Mouse (Mus musculus): Measurements from ENCODE around the gene Slc2a1. TPM values are rescaled to one million over a fixed set of nuclear protein-coding genes. Genes with fewer than 3 reads are reported as not detected.

Slc2a1 gene
- polyA plus RNA-seq, 1 experiment from 2014 or later, result 129 TPM

- H3K27ac ChIP-seq (ENCODE audit: low read length), result peak overlapping the region; percentile 89
- H3K4me2 ChIP-seq (ENCODE audit: low read depth, low read length), result peak overlapping the region; percentile 83
- no peaks in the 10 kb centered on the region for H3K9me3 ChIP-seq (replicated peaks; ENCODE audit: control insufficient read depth, low read length)
- WGBS, result 29% methylated on average over 18 of the region's 18 CpGs
- peak overlapping the region; percentile 87 for H3K4me3 ChIP-seq (ENCODE audit: low read length)
- no peaks in the 10 kb centered on the region for H3K27me3 ChIP-seq (ENCODE audit: control insufficient read depth, insufficient read depth, low read length)
- no peak for ATAC-seq (replicated peaks; ENCODE audit: extremely low read depth, insufficient read depth, low FRiP score)
- H3K36me3 ChIP-seq (ENCODE audit: control insufficient read depth, insufficient read depth), result peaks cover 17% of the 10 kb centered on the region
- peaks cover 21% of the 10 kb centered on the region for H3K4me1 ChIP-seq (ENCODE audit: control insufficient read depth, insufficient read depth, low read length)
- peak overlapping the region; percentile 86 for H3K9ac ChIP-seq (ENCODE audit: low read length)
Observed at GRCm38 (mm10) chr4:119172919-119173650, 64.6 kb downstream of the Slc2a1 start.

DNA sequence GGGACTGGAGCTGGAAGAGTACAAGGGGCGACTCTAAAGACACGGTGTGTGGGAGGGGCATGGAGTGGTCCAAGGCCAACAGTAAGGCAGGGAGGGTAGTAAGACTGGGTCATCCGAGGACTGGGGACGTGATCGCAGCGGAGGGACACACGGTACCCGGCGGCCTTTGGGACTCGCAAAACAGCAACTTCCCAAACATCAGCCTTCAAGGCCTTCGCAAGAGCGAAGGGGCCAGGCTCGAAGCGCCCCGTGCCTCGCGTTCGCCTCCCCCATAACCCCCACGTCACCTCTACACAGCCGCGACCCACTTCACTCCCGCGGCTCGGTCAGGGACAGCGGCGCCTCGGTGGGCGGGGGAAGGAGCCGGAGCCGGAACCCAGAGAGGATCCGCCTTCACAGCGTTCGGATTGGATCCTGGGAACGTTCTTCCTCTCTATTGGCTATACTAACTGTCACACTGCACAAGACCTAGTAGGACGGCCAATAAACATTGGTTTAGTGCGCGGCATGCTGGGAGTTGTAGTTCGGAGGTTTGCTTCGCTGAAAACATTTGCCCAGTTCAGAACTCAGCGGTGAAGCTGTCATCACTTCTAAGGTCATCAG is 65.4 kb downstream of the Slc2a1 start, which contains the start of gene Zfp691:
TSS of gene Zfp691 (minus strand) at position 345 of the 603 bp plus-strand sequence.
- Histone ChIP-seq H3K9ac (ENCODE audit: low read length) (peak within 1 kb of the TSS; percentile 86), H3K4me1 (ENCODE audit: control insufficient read depth, insufficient read depth, low read length) (peaks cover 21% of the 10 kb centered on the region), H3K36me3 (ENCODE audit: control insufficient read depth, insufficient read depth) (peaks cover 14% of the 10 kb centered on the region), H3K27ac (ENCODE audit: low read length) (peak within 1 kb of the TSS; percentile 89), H3K4me2 (ENCODE audit: low read depth, low read length) (peak within 1 kb of the TSS; percentile 83), H3K4me3 (ENCODE audit: low read length) (peak within 1 kb of the TSS; percentile 87), H3K27me3 (ENCODE audit: control insufficient read depth, insufficient read depth, low read length) (no peaks in the 10 kb centered on the region), H3K9me3 (replicated peaks; ENCODE audit: control insufficient read depth, low read length) (no peaks in the 10 kb centered on the region)
- WGBS, result under 1% methylated on average over 39 of the region's 40 CpGs
- peak; percentile 100 for ATAC-seq (replicated peaks; ENCODE audit: extremely low read depth, insufficient read depth, low FRiP score)

- WGBS, result 61% methylated on average over 5 of the region's 5 CpGs
- no peak overlapping the region for H3K9ac ChIP-seq (ENCODE audit: low read length)
- no peaks in the 10 kb centered on the region for H3K36me3 ChIP-seq (ENCODE audit: control insufficient read depth, insufficient read depth)
- H3K9me3 ChIP-seq (replicated peaks; ENCODE audit: control insufficient read depth, low read length), result no peaks in the 10 kb centered on the region
- no peak overlapping the region for H3K27ac ChIP-seq (ENCODE audit: low read length)
- H3K4me1 ChIP-seq (ENCODE audit: control insufficient read depth, insufficient read depth, low read length), result peaks cover 6% of the 10 kb centered on the region
- H3K27me3 ChIP-seq (ENCODE audit: control insufficient read depth, insufficient read depth, low read length), result no peaks in the 10 kb centered on the region
- H3K4me3 ChIP-seq (ENCODE audit: low read length), result no peak overlapping the region
- no peak for ATAC-seq (replicated peaks; ENCODE audit: extremely low read depth, insufficient read depth, low FRiP score)
- H3K4me2 ChIP-seq (ENCODE audit: low read depth, low read length), result no peak overlapping the region
Observed at GRCm38 (mm10) chr4:119177702-119178101, 69.2 kb downstream of the Slc2a1 start.

- no peak for ATAC-seq (replicated peaks; ENCODE audit: extremely low read depth, insufficient read depth, low FRiP score)
- WGBS, result 54% methylated on average over 18 of the region's 18 CpGs
Observed at GRCm38 (mm10) chr4:119178331-119178730, 69.8 kb downstream of the Slc2a1 start.

GRCm38 (mm10) chr4:119180133-119180707 is 71.7 kb downstream of the Slc2a1 start:
- ATAC-seq (replicated peaks; ENCODE audit: extremely low read depth, insufficient read depth, low FRiP score), result no peak
- Histone ChIP-seq H3K27me3 (ENCODE audit: control insufficient read depth, insufficient read depth, low read length) (no peaks in the 10 kb centered on the region), H3K9ac (ENCODE audit: low read length) (no peak overlapping the region), H3K9me3 (replicated peaks; ENCODE audit: control insufficient read depth, low read length) (no peaks in the 10 kb centered on the region), H3K4me3 (ENCODE audit: low read length) (no peak overlapping the region), H3K36me3 (ENCODE audit: control insufficient read depth, insufficient read depth) (no peaks in the 10 kb centered on the region), H3K4me2 (ENCODE audit: low read depth, low read length) (no peak overlapping the region), H3K4me1 (ENCODE audit: control insufficient read depth, insufficient read depth, low read length) (no peaks in the 10 kb centered on the region), H3K27ac (ENCODE audit: low read length) (no peak overlapping the region)
- 23% methylated on average over 4 of the region's 4 CpGs for WGBS

More at GRCm38 (mm10) chr4:119178331-119178730, 69.8 kb downstream of the Slc2a1 start:
- peaks cover under 1% of the 10 kb centered on the region for H3K4me1 ChIP-seq (ENCODE audit: control insufficient read depth, insufficient read depth, low read length)
- H3K27ac ChIP-seq (ENCODE audit: low read length), result no peak overlapping the region
- H3K4me2 ChIP-seq (ENCODE audit: low read depth, low read length), result no peak overlapping the region
- H3K9me3 ChIP-seq (replicated peaks; ENCODE audit: control insufficient read depth, low read length), result no peaks in the 10 kb centered on the region
- no peaks in the 10 kb centered on the region for H3K36me3 ChIP-seq (ENCODE audit: control insufficient read depth, insufficient read depth)
- H3K4me3 ChIP-seq (ENCODE audit: low read length), result no peak overlapping the region
- no peak overlapping the region for H3K9ac ChIP-seq (ENCODE audit: low read length)
- H3K27me3 ChIP-seq (ENCODE audit: control insufficient read depth, insufficient read depth, low read length), result no peaks in the 10 kb centered on the region

GRCm38 (mm10) chr4:119181456-119181855 is 72.9 kb downstream of the Slc2a1 start:
- WGBS, result 79% methylated on average over 9 of the region's 9 CpGs
- ATAC-seq (replicated peaks; ENCODE audit: extremely low read depth, insufficient read depth, low FRiP score), result no peak

GRCm38 (mm10) chr4:119183525-119183924 is 75.0 kb downstream of the Slc2a1 start:
- no peaks in the 10 kb centered on the region for H3K9me3 ChIP-seq (replicated peaks; ENCODE audit: control insufficient read depth, low read length)
- no peak overlapping the region for H3K4me2 ChIP-seq (ENCODE audit: low read depth, low read length)
- H3K4me1 ChIP-seq (ENCODE audit: control insufficient read depth, insufficient read depth, low read length), result peaks cover under 1% of the 10 kb centered on the region; the same call in 1 of the 2 replicates
- H3K36me3 ChIP-seq (ENCODE audit: control insufficient read depth, insufficient read depth), result no peaks in the 10 kb centered on the region
- no peak overlapping the region for H3K27ac ChIP-seq (ENCODE audit: low read length)
- no peak overlapping the region for H3K9ac ChIP-seq (ENCODE audit: low read length)
- no peak for ATAC-seq (replicated peaks; ENCODE audit: extremely low read depth, insufficient read depth, low FRiP score)
- H3K27me3 ChIP-seq (ENCODE audit: control insufficient read depth, insufficient read depth, low read length), result no peaks in the 10 kb centered on the region
- WGBS, result 38% methylated on average over 1 of the region's 1 CpGs
- H3K4me3 ChIP-seq (ENCODE audit: low read length), result no peak overlapping the region

More at GRCm38 (mm10) chr4:119181456-119181855, 72.9 kb downstream of the Slc2a1 start:
- Histone ChIP-seq H3K4me3 (ENCODE audit: low read length) (no peak overlapping the region), H3K9me3 (replicated peaks; ENCODE audit: control insufficient read depth, low read length) (no peaks in the 10 kb centered on the region), H3K27me3 (ENCODE audit: control insufficient read depth, insufficient read depth, low read length) (no peaks in the 10 kb centered on the region), H3K4me1 (ENCODE audit: control insufficient read depth, insufficient read depth, low read length) (no peaks in the 10 kb centered on the region), H3K9ac (ENCODE audit: low read length) (no peak overlapping the region), H3K36me3 (ENCODE audit: control insufficient read depth, insufficient read depth) (no peaks in the 10 kb centered on the region), H3K4me2 (ENCODE audit: low read depth, low read length) (no peak overlapping the region), H3K27ac (ENCODE audit: low read length) (no peak overlapping the region)

DNA sequence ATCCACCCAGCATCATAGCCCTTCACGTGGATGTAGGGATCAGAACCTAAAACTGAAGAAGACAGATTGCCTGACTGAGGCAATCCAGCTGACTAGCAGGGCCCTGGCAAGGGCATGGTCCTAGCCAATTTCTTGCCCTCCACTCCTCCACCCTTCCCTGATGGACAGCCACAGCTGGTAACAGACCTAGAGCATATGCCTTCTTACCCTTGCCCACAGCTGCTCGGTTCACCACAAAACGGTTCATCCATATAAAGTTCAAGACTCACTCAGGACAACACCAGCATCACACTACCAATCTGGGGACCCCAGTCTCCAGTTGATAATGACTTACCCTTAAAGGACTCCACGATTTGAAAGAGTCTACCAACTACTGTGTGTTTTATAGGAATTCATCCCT is 77.3 kb downstream of the Slc2a1 start:
- no peak overlapping the region for H3K4me3 ChIP-seq (ENCODE audit: low read length)
- no peak overlapping the region for H3K9ac ChIP-seq (ENCODE audit: low read length)
- no peak for ATAC-seq (replicated peaks; ENCODE audit: extremely low read depth, insufficient read depth, low FRiP score)
- H3K4me1 ChIP-seq (ENCODE audit: control insufficient read depth, insufficient read depth, low read length), result peaks cover 4% of the 10 kb centered on the region; the same call in 1 of the 2 replicates
- H3K4me2 ChIP-seq (ENCODE audit: low read depth, low read length), result no peak overlapping the region
- H3K36me3 ChIP-seq (ENCODE audit: control insufficient read depth, insufficient read depth), result no peaks in the 10 kb centered on the region
- 75% methylated on average over 4 of the region's 4 CpGs for WGBS
- H3K9me3 ChIP-seq (replicated peaks; ENCODE audit: control insufficient read depth, low read length), result no peaks in the 10 kb centered on the region
- H3K27me3 ChIP-seq (ENCODE audit: control insufficient read depth, insufficient read depth, low read length), result no peaks in the 10 kb centered on the region
- H3K27ac ChIP-seq (ENCODE audit: low read length), result no peak overlapping the region

Measured in heart, embryonic 16.5 days (tissue).